Mouse (Mus musculus) MEL (cell line): Measurements from ENCODE around the gene Fxyd5. TPM values are rescaled to one million over a fixed set of nuclear protein-coding genes. Genes with fewer than 3 reads are reported as not detected.

Source experiments
- DNase-seq: peaks from one replicate; pipeline ENCODE4 v3.0.0; 2011; ENCODE audit warnings: low read depth, low spot score
- H3K27ac ChIP-seq: 2 replicates; pipeline ENCODE4 v1.5.1; 2012; ENCODE audit warnings: low read depth, mild to moderate bottlenecking, control low read depth, low read length, moderate library complexity; ENCODE audit not compliant: control insufficient read depth
- H3K27me3 ChIP-seq, 2 experiments: fragments of 150-350 bp in 1 of 2; sonication (generic) in 1 of 2; 2 replicates each; pipeline ENCODE4 v1.6.1; 2012; ENCODE audit warnings: low read length in 2 of 2, mild to moderate bottlenecking in 2 of 2, improper control_type of control experiment in 1 of 2, moderate library complexity in 1 of 2; ENCODE audit not compliant: insufficient read depth in 2 of 2, control insufficient read depth in 1 of 2
- H3K36me3 ChIP-seq, 2 experiments: 2 replicates each; pipeline ENCODE4 v1.6.1; 2012 to 2014; ENCODE audit warnings: low read length in 2 of 2, improper control_type of control experiment in 1 of 2, inconsistent platforms in 1 of 2, mild to moderate bottlenecking in 1 of 2; ENCODE audit not compliant: insufficient read depth in 2 of 2, control insufficient read depth in 1 of 2
- H3K4me1 ChIP-seq, 2 experiments: fragments of 150-350 bp in 1 of 2; sonication (generic) in 1 of 2; 2 replicates each; pipeline ENCODE4 v1.6.1; 2012; ENCODE audit warnings: low read length in 2 of 2, improper control_type of control experiment in 1 of 2, mild to moderate bottlenecking in 1 of 2; ENCODE audit not compliant: insufficient read depth in 2 of 2, control insufficient read depth in 1 of 2
- H3K4me3 ChIP-seq, 2 experiments: fragments of 150-350 bp in 1 of 2; sonication (generic) in 1 of 2; 2 replicates each; pipeline ENCODE4 v1.5.1; 2012; ENCODE audit warnings: low read depth in 2 of 2, low read length in 2 of 2, mild to moderate bottlenecking in 2 of 2, moderate library complexity in 2 of 2, control low read depth in 1 of 2, improper control_type of control experiment in 1 of 2; ENCODE audit not compliant: control insufficient read depth in 1 of 2, insufficient read depth in 1 of 2
- H3K79me2 ChIP-seq: 2 replicates; pipeline ENCODE4 v1.6.1; 2012; ENCODE audit warnings: mild to moderate bottlenecking, low read length, moderate library complexity; ENCODE audit not compliant: control insufficient read depth, poor library complexity, insufficient read depth
- H3K9ac ChIP-seq: 2 replicates; pipeline ENCODE4 v1.6.1; 2012; ENCODE audit warnings: low read depth, mild to moderate bottlenecking, control low read depth, low read length, moderate library complexity; ENCODE audit not compliant: control insufficient read depth, poor library complexity, severe bottlenecking
- H3K9me3 ChIP-seq: fragments of 150-350 bp; sonication (generic); replicated peaks from 2 replicates; pipeline ENCODE4 v1.6.1; 2012; ENCODE audit warnings: mild to moderate bottlenecking, low read length, improper control_type of control experiment, moderate library complexity; ENCODE audit not compliant: insufficient read depth
- CHD2 ChIP-seq: IDR thresholded peaks from 2 replicates; pipeline ENCODE4 v1.6.1; 2011; ENCODE audit warnings: low read length, improper control_type of control experiment
- CTCF ChIP-seq, 3 experiments: IDR thresholded peaks in 2 of 3; conservative IDR thresholded peaks in 1 of 3; 2 replicates each; pipeline ENCODE4 v1.5.1; 2011 to 2012; ENCODE audit warnings: low read length in 3 of 3, low read depth in 2 of 3, mild to moderate bottlenecking in 2 of 3, improper control_type of control experiment in 1 of 3, inconsistent platforms in 1 of 3, mixed read lengths in 1 of 3, moderate library complexity in 1 of 3; ENCODE audit not compliant: control insufficient read depth in 1 of 3, insufficient read depth in 1 of 3, poor library complexity in 1 of 3, severe bottlenecking in 1 of 3
- HCFC1 ChIP-seq: IDR thresholded peaks from 2 replicates; pipeline ENCODE4 v1.6.1; 2012; ENCODE audit warnings: low read depth, mild to moderate bottlenecking, inconsistent platforms, low read length, improper control_type of control experiment, moderate library complexity
- JUND ChIP-seq: IDR thresholded peaks from 2 replicates; pipeline ENCODE4 v1.6.1; 2011; ENCODE audit warnings: low read depth, mild to moderate bottlenecking, improper control_type of control experiment, low read length
- KAT2A ChIP-seq: conservative IDR thresholded peaks from 2 replicates; pipeline ENCODE4 v1.6.1; 2012; ENCODE audit warnings: low read depth, low read length, improper control_type of control experiment, inconsistent platforms
- MAFK ChIP-seq: IDR thresholded peaks from 2 replicates; pipeline ENCODE4 v1.6.1; 2011; ENCODE audit warnings: low read depth, mild to moderate bottlenecking, low read length, improper control_type of control experiment, borderline replicate concordance
- MAX ChIP-seq: IDR thresholded peaks from 2 replicates; pipeline ENCODE4 v1.6.1; 2011; ENCODE audit warnings: low read length, improper control_type of control experiment
- MEF2A ChIP-seq: IDR thresholded peaks from 2 replicates; pipeline ENCODE4 v1.6.1; 2014; ENCODE audit warnings: low read depth, mild to moderate bottlenecking, inconsistent platforms, low read length, improper control_type of control experiment; ENCODE audit not compliant: poor library complexity, insufficient replicate concordance, severe bottlenecking; ENCODE audit errors: extremely low read depth
- MXI1 ChIP-seq: IDR thresholded peaks from 2 replicates; pipeline ENCODE4 v1.6.1; 2011; ENCODE audit warnings: mild to moderate bottlenecking, low read depth, low read length, improper control_type of control experiment
- NRF1 ChIP-seq: IDR thresholded peaks from 2 replicates; pipeline ENCODE4 v1.6.1; 2014; ENCODE audit warnings: low read depth, mild to moderate bottlenecking, inconsistent platforms, low read length, improper control_type of control experiment, moderate library complexity; ENCODE audit not compliant: poor library complexity, insufficient read depth, severe bottlenecking
- POLR2AphosphoS2 ChIP-seq: IDR thresholded peaks from 2 replicates; pipeline ENCODE4 v1.6.1; 2011; ENCODE audit warnings: low read length, improper control_type of control experiment
- POLR2AphosphoS5 ChIP-seq: IDR thresholded peaks from 2 replicates; pipeline ENCODE4 v1.6.1; 2012; ENCODE audit warnings: low read depth, borderline replicate concordance, mild to moderate bottlenecking, inconsistent platforms, low read length, moderate library complexity, mixed read lengths
- RAD21 ChIP-seq: IDR thresholded peaks from 2 replicates; pipeline ENCODE4 v1.6.1; 2011; ENCODE audit warnings: mild to moderate bottlenecking, low read depth, low read length, improper control_type of control experiment
- SIN3A ChIP-seq: IDR thresholded peaks from 2 replicates; pipeline ENCODE4 v1.6.1; 2012; ENCODE audit warnings: low read length, improper control_type of control experiment, inconsistent platforms
- TAL1 ChIP-seq: IDR thresholded peaks from 2 replicates; pipeline ENCODE4 v1.6.1; 2012; ENCODE audit warnings: mild to moderate bottlenecking, inconsistent platforms, low read length, moderate library complexity, mixed read lengths
- TCF12 ChIP-seq: IDR thresholded peaks from 2 replicates; pipeline ENCODE4 v1.6.1; 2014; ENCODE audit warnings: low read depth, mild to moderate bottlenecking, inconsistent platforms, low read length, improper control_type of control experiment, moderate library complexity
- UBTF ChIP-seq: IDR thresholded peaks from 2 replicates; pipeline ENCODE4 v1.6.1; 2012; ENCODE audit warnings: low read depth, mild to moderate bottlenecking, inconsistent platforms, low read length, improper control_type of control experiment, moderate library complexity, borderline replicate concordance; ENCODE audit not compliant: insufficient read depth
- USF2 ChIP-seq, 2 experiments: IDR thresholded peaks; 2 replicates each; pipeline ENCODE4 v1.6.1; 2011 to 2012; ENCODE audit warnings: improper control_type of control experiment in 2 of 2, low read length in 2 of 2, borderline replicate concordance in 1 of 2, inconsistent platforms in 1 of 2, low read depth in 1 of 2, mild to moderate bottlenecking in 1 of 2; ENCODE audit not compliant: insufficient read depth in 1 of 2
- ZKSCAN1 ChIP-seq: IDR thresholded peaks from 2 replicates; pipeline ENCODE4 v1.6.1; 2012; ENCODE audit warnings: low read depth, mild to moderate bottlenecking, inconsistent platforms, low read length, improper control_type of control experiment, moderate library complexity
- polyA plus RNA-seq, 2 experiments: library from polyadenylated mRNA; stranded (reverse) in 1 of 2; unstranded in 1 of 2; fragments of >175 nt in 1 of 2; fragments of >200 nt in 1 of 2; gene quantifications; 2 replicates each; pipeline versions ENCODE4 v1.2.1 to v1.2.4; 2012; ENCODE audit warnings: low replicate concordance in 2 of 2, low read depth in 1 of 2; ENCODE audit not compliant: insufficient read length in 2 of 2, insufficient read depth in 1 of 2, missing spikeins in 1 of 2
- total RNA-seq: library from RNA; depleted of rRNA; stranded (reverse); fragments of 300-350 nt; gene quantifications from 2 replicates; pipeline ENCODE4 v1.2.3, GENCODE M21; 2012

The Fxyd5 gene
- total and polyA plus RNA-seq, 3 experiments: 39.4 to 57.5 TPM; not detected in 1

DNA sequence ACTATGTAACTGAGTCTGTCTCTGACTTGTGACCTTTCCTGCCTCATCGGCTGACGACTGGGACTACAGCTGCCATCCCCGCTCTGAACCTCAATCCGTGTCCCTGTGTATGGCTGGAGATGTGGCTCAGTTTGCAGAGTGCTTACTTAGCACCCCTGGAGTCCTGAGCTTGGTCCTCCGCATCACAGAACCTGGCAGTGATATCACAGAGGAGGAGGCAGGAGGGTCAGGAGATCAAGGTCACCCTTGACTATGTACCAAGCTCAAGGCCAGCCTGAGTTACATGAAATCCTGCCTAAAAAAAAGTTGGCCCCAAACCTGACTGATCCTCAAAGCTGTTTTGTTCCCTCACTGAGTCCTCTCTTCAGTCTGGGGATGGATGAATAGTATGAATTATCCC lies 15.4 kb upstream of the Fxyd5 start:
- Histone ChIP-seq H3K27ac (no peak overlapping the region), H3K27me3 (no peaks in the 10 kb centered on the region)

DNA sequence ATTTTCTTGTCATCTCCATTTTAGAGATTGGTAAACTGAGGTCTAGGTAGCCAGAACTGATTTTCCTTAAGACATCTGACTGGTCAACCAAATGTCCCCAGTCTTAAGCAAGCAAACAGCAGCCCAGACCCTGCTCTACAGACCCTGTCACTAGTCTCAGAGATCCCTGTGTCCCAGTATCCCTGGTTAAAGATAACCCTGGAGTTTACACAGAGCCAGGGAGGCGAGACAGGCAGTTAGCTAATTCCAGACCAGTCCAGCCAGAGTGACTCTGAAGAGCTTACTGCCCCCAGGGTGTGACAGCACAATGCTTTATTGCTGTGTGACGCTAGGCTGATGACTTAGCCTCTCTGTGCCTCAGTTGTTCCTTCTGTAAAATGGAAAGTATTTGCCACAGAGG lies 14.8 kb upstream of the Fxyd5 start, which contains the start of gene Fxyd1:
Fxyd1 (minus strand) TSS at position 129 of the 400 bp plus-strand sequence.
- no peaks in the 10 kb centered on the region for H3K27me3 ChIP-seq
- H3K4me1 ChIP-seq: no peaks in the 10 kb centered on the region; a peak in 1 of 4 replicates
- DNase-seq: no peak
- H3K9ac ChIP-seq: no peak within 1 kb of the TSS
- no peaks in the 10 kb centered on the region for H3K9me3 ChIP-seq
- no peak within 1 kb of the TSS for H3K27ac ChIP-seq
- no peaks in the 10 kb centered on the region for H3K79me2 ChIP-seq
- TF ChIP-seq RAD21 (no peak), NRF1 (no peak)
- no peaks in the 10 kb centered on the region for H3K36me3 ChIP-seq
- H3K4me3 ChIP-seq: no peak within 1 kb of the TSS

More for the DNA sequence above, 15.4 kb upstream of the Fxyd5 start:
- no peak for TF ChIP-seq NRF1
- TF ChIP-seq HCFC1: no peak
- no peak for TF ChIP-seq MAFK
- no peak for TF ChIP-seq CTCF (IDR thresholded peaks at IDR 0.05 in 2 of 3, conservative IDR thresholded peaks at IDR 0.05 in 1 of 3; ENCODE audit: control insufficient read depth in 1 of 3, insufficient read depth in 1 of 3, low read depth in 2 of 3, low read length in 3 of 3, poor library complexity in 1 of 3, severe bottlenecking in 1 of 3)
- no peak for TF ChIP-seq KAT2A
- no peak for TF ChIP-seq TCF12
- TF ChIP-seq MEF2A: no peak
- no peak for TF ChIP-seq USF2 (IDR thresholded peaks at IDR 0.05; ENCODE audit: borderline replicate concordance in 1 of 2, insufficient read depth in 1 of 2, low read depth in 1 of 2, low read length in 2 of 2)
- no peak for TF ChIP-seq SIN3A
- no peak for TF ChIP-seq MXI1
- TF ChIP-seq JUND: no peak
- TF ChIP-seq TAL1: no peak
- no peak for TF ChIP-seq UBTF
- TF ChIP-seq CHD2: no peak
- no peak for TF ChIP-seq POLR2AphosphoS5
- no peak for TF ChIP-seq ZKSCAN1
- TF ChIP-seq MAX: no peak
- no peak for TF ChIP-seq POLR2AphosphoS2
- Histone ChIP-seq H3K79me2 (no peaks in the 10 kb centered on the region), H3K9ac (no peak overlapping the region), H3K4me3 (no peak overlapping the region), H3K9me3 (no peaks in the 10 kb centered on the region), H3K4me1 (no peaks in the 10 kb centered on the region; a peak in 1 of 4 replicates), H3K36me3 (no peaks in the 10 kb centered on the region)
- no peak for DNase-seq
